Mouse (Mus musculus): Measurements from ENCODE around the gene Mtch2.

Gene Mtch2

DNA sequence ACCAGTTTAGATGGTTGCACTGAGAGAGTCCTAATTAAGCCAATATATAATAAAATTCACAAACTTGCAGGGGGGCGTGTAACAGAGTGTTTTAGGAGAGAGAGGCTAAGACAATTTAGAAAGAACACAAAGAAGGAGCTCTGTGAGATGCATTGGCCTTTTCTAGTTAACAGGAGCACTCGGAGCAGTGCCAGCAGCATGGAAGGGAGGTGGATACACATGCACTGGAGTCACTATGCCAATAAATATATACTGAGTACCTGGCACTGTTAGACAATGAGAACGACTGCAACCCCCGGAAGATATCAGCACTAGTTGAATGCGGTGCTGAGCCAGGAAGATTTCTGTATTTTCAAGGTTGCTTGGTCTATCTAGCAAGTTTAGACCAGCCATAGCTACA lies 2.7 kb upstream of the Mtch2 start:
- Histone ChIP-seq H3K27me3 (ENCODE audit: control insufficient read depth, insufficient read depth, low read length, poor library complexity, severe bottlenecking) (no peaks in the 10 kb centered on the region), H3K36me3 (ENCODE audit: control insufficient read depth, insufficient read depth, low read length, poor library complexity, severe bottlenecking) (no peaks in the 10 kb centered on the region)
- no peak for DNase-seq (ENCODE audit: low read depth, low spot score)

DNA sequence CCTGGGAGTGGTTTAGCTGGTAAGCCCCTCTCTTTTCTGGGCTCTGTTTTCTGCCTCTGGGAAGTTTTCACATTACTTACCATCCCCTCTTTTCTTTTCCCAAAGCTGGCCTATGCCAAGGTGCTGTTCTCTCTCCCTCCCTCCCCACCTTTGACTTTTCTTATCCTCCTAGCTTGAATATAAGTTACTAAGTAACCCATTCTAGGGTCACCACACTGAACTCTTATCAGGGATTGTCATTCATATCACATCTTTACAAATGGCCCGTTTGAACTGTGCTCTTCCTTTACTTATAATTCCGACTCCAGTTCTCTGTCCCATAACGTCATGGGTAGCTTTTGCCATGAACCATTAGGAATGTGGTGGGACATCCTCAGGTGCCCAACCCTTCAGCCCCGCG lies 1.7 kb upstream of the Mtch2 start:
- no peak for DNase-seq (ENCODE audit: low read depth, low spot score)
- H3K36me3 ChIP-seq (ENCODE audit: control insufficient read depth, insufficient read depth, low read length, poor library complexity, severe bottlenecking): no peaks in the 10 kb centered on the region
- H3K27me3 ChIP-seq (ENCODE audit: control insufficient read depth, insufficient read depth, low read length, poor library complexity, severe bottlenecking): no peaks in the 10 kb centered on the region

DNA sequence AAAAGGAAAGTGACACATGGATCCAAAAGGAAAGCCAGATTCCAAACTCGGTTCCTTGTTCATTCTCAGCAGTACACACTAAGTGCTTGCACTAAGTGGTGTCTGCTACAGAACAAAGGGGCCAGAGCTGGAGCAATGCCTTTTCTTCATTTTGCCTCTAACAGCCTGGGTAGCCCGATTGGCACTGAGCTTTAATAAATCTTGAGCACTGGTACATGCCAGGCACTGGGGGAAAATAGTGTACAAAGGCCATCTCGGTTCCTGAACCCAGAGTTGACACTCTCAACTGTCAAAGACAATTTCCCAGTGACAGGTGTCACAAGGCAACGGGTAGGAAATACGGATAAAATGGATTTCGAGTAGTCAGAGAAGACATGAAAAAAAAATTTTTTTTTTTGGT lies 784 bp upstream of the Mtch2 start:
- no peaks in the 10 kb centered on the region for H3K27me3 ChIP-seq (ENCODE audit: control insufficient read depth, insufficient read depth, low read length, poor library complexity, severe bottlenecking)
- no peaks in the 10 kb centered on the region for H3K36me3 ChIP-seq (ENCODE audit: control insufficient read depth, insufficient read depth, low read length, poor library complexity, severe bottlenecking)
- peak; percentile 4 for DNase-seq (ENCODE audit: low read depth, low spot score)

DNA sequence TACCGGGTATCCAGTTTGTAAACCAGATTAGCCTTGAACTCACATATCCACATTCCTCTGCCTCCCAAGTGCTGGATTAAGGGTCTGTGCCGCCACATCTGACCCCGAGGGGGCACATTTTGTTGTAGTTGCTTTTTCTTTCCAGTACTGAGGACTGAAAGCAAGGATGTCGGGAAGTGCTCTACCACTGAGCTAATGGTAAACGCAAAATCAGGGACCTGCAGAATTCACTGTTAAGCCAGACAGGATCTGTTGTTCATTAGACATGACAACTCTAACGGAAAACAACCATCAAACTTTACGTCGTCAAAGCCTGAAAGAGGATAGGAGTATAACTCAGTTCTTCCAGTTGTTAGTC lies 379 bp upstream of the Mtch2 start:
- DNase-seq (ENCODE audit: low read depth, low spot score): no peak
- H3K27me3 ChIP-seq (ENCODE audit: control insufficient read depth, insufficient read depth, low read length, poor library complexity, severe bottlenecking): no peaks in the 10 kb centered on the region
- no peaks in the 10 kb centered on the region for H3K36me3 ChIP-seq (ENCODE audit: control insufficient read depth, insufficient read depth, low read length, poor library complexity, severe bottlenecking)

DNA sequence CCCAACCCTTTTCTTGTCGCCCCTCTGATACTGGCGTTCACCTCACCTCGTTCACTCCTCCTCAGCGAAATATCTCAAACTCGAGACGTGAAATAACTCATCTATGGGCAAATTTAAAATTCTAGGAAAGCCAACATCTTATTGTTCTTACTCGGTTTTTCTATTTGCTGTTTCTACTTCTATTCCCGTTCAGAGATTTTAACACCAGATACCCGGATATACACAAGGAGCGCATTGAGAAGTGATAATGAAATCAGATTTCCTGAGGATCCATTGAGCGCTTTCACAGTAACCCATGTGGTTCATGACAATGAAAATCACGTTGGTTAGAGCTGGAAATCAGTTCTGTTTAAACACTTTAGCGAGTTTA lies 711 bp downstream of the Mtch2 start:
- no peaks in the 10 kb centered on the region for H3K27me3 ChIP-seq (ENCODE audit: control insufficient read depth, insufficient read depth, low read length, poor library complexity, severe bottlenecking)
- 0 out of 2 replicates have a peak, but pooled peaks cover 3% of the 10 kb centered on the region for H3K36me3 ChIP-seq (ENCODE audit: control insufficient read depth, insufficient read depth, low read length, poor library complexity, severe bottlenecking)
- DNase-seq (ENCODE audit: low read depth, low spot score): peak; percentile 8

DNA sequence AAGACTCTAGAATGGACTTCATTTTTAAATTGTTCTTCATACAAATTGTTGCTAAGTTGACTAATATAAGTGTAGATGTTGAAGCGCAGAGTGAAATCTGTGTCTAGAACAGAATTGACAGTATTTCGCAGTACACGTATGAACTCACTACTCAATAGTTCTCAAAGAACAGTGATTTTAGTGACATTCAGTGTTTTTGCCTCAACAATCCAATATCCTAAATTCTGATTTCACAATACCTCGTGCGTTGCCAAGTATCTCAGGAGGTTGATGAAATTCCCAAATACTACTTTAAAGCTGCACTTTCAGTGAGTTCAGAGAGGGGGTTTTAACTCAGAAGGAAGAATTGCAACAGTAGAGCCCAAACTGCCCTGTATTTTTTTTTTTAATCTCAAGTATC lies 1.4 kb downstream of the Mtch2 start:
- H3K27me3 ChIP-seq (ENCODE audit: control insufficient read depth, insufficient read depth, low read length, poor library complexity, severe bottlenecking): no peaks in the 10 kb centered on the region
- H3K36me3 ChIP-seq (ENCODE audit: control insufficient read depth, insufficient read depth, low read length, poor library complexity, severe bottlenecking): peaks cover 6% of the 10 kb centered on the region; the same call in 1 of the 2 replicates
- DNase-seq (ENCODE audit: low read depth, low spot score): no peak

DNA sequence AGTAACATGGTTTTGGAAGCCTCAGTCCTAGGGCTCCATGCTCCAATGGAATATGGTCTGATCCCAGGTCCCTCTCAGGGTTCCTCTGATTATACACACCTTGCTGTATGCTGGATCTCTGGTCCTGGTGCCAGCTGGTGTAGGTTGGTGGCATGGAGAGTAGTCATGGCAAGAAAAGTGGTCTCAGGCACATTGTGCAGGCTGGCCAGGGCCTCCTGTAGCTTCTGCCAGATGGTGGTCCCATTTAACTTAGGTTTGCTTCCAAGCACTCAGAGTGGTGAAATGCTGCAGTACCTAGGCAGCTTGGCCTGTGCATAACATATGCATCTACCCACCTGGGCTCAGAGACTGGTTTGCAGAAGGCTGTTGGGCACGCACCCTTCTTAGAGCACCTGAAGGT lies 3.4 kb downstream of the Mtch2 start:
- no peak for DNase-seq (ENCODE audit: low read depth, low spot score)
- H3K36me3 ChIP-seq (ENCODE audit: control insufficient read depth, insufficient read depth, low read length, poor library complexity, severe bottlenecking): peaks cover 9% of the 10 kb centered on the region; the same call in 1 of the 2 replicates
- no peaks in the 10 kb centered on the region for H3K27me3 ChIP-seq (ENCODE audit: control insufficient read depth, insufficient read depth, low read length, poor library complexity, severe bottlenecking)

DNA sequence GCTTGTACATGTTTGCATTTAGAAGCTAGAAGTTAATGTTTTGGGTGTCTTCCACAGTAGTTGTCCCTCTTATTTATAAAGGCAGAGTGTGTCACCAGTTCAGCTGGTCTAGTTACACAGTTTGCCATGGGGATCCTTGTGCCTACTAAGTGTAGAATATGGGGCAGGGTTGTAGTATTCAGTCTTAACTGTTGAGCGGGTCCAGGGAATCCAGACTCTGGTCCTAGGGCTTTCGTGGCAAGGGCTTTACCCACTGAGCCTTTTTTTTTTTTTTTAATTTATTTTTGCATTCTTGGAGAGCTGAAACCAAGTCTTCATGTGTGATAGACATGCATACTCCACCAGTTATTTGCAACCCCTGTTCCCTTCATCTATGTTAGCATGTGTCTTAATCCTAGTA lies 14.5 kb downstream of the Mtch2 start:
- H3K36me3 ChIP-seq (ENCODE audit: control insufficient read depth, insufficient read depth, low read length, poor library complexity, severe bottlenecking): peaks cover 22% of the 10 kb centered on the region
- H3K27me3 ChIP-seq (ENCODE audit: control insufficient read depth, insufficient read depth, low read length, poor library complexity, severe bottlenecking): no peaks in the 10 kb centered on the region
- no peak for DNase-seq (ENCODE audit: low read depth, low spot score)

DNA sequence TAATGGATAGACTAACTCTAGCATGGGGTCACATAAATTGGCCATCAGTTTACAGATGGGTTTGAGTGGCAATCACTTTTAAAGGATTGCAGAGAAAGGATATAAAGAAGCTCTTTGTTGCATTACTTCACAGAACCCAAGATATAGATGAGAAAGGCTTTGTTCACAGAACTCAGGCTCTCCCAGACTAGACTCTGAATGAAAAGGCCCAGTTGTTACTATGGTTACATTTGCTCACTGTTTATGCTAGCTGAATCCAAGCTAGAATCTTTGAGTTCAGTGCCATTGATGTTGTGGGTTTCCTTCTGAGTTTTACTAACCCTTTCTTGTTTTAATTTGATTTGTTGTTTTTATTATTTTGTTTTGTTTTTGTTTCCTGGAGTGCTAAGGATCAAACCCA lies 17.2 kb downstream of the Mtch2 start:
- Histone ChIP-seq H3K36me3 (ENCODE audit: control insufficient read depth, insufficient read depth, low read length, poor library complexity, severe bottlenecking) (peaks cover 20% of the 10 kb centered on the region), H3K27me3 (ENCODE audit: control insufficient read depth, insufficient read depth, low read length, poor library complexity, severe bottlenecking) (no peaks in the 10 kb centered on the region)
- DNase-seq (ENCODE audit: low read depth, low spot score): no peak

DNA sequence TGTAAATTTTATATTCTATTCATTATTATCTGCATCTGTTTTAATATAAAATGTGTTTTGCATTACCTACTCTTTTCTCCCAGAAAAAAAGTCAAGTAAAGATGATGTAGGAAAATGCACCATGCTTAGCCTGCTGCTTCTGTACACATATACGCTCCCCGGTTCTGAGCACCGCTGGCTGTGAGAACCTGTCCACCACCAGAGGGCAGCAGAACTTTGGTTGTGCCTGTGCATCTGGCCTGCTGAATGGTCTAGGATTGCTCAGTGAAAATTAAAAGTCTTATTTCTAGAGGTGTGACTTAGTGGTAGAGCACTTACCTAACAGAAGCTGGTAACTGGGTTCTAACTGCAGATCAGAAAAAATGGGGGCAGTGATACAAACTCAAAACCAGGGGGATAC lies 19.6 kb downstream of the Mtch2 start:
- DNase-seq (ENCODE audit: low read depth, low spot score): peak; percentile 81
- H3K36me3 ChIP-seq (ENCODE audit: control insufficient read depth, insufficient read depth, low read length, poor library complexity, severe bottlenecking): peaks cover 8% of the 10 kb centered on the region
- H3K27me3 ChIP-seq (ENCODE audit: control insufficient read depth, insufficient read depth, low read length, poor library complexity, severe bottlenecking): no peaks in the 10 kb centered on the region

DNA sequence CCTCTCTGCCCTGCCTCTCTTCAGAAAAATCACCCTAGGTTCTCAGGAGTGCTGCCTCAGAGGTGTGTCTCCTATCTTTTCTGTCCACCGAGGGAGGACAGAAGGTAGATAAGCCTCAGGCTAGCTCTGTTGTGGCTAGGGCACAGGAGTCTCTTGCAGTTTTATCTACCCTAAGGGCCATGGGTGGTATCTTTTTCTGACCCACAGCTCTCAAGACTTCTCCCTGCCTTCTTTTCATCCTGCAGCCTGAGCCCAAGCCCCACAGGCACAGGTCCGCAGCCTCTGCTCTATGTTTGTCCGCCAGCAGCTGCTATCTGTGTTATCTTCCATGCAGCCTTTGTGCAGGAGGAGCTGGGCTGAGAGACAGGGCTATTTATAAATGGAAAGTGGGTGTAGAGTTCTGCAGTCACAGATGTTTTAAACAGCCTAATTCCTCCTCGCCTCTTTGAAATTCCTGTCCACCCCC lies 23.2 kb downstream of the Mtch2 start:
- no peaks in the 10 kb centered on the region for H3K27me3 ChIP-seq (ENCODE audit: control insufficient read depth, insufficient read depth, low read length, poor library complexity, severe bottlenecking)
- DNase-seq (ENCODE audit: low read depth, low spot score): no peak
- H3K36me3 ChIP-seq (ENCODE audit: control insufficient read depth, insufficient read depth, low read length, poor library complexity, severe bottlenecking): peaks cover 4% of the 10 kb centered on the region

DNA sequence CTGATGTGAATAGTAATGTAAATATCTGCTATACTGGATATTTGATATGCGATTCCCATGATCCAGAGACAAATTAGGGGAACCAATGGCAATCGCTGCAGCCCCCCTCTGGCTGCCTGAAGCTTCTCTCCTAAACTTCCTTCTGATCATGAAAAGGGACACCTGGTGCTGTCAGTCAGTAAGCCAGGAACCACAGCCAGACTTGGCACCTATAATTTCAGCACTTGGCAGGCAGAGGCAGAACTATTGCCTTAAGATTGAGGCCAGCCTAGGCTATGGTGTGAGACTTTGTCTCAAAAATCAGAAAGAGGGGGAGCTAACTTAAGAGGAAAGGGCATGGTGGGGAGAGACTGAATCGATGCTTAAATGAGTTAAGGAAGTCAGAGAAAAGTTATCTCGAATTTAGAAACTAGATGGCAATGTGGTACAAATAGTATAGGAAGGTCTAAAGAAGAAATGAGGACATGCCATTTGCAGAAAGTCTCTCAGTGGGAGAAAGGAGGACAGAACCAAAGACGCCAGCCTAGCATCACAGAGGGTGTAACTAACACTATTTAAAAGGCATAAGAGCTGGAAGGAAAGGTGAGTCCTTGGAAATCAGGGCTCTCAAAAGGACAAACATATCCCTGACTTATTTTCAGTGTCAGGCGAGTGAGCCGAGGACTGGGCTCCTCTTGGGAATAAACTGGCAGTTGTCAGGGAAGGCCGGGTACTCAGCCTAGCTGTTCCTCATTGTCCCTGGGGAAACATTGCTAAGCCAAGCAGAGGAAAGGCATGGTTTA lies 24.4 kb downstream of the Mtch2 start:
- Histone ChIP-seq H3K36me3 (ENCODE audit: control insufficient read depth, insufficient read depth, low read length, poor library complexity, severe bottlenecking) (no peaks in the 10 kb centered on the region; the same call in 1 of the 2 replicates), H3K27me3 (ENCODE audit: control insufficient read depth, insufficient read depth, low read length, poor library complexity, severe bottlenecking) (no peaks in the 10 kb centered on the region)
- no peak for DNase-seq (ENCODE audit: low read depth, low spot score)

DNA sequence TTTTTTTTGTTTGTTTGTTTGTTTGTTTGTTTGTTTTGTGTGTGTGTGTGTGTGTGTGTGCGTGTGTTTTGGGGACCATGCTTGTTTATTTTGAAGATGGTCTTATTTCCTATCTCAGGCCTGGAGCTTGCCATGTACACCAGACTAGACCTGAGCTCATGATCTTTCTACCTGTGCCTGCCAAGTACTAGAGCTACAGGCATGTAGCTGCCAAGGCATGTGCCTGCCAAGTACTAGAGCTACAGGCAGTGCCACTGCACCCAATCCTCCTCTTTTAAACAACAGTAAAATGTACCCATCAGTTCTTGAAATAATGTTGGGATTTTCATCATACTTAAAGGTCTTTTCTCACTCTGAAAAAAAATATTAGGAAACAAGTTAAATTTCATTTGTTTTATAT lies 27.1 kb downstream of the Mtch2 start:
- no peaks in the 10 kb centered on the region for H3K36me3 ChIP-seq (ENCODE audit: control insufficient read depth, insufficient read depth, low read length, poor library complexity, severe bottlenecking)
- H3K27me3 ChIP-seq (ENCODE audit: control insufficient read depth, insufficient read depth, low read length, poor library complexity, severe bottlenecking): no peaks in the 10 kb centered on the region
- DNase-seq (ENCODE audit: low read depth, low spot score): no peak

DNA sequence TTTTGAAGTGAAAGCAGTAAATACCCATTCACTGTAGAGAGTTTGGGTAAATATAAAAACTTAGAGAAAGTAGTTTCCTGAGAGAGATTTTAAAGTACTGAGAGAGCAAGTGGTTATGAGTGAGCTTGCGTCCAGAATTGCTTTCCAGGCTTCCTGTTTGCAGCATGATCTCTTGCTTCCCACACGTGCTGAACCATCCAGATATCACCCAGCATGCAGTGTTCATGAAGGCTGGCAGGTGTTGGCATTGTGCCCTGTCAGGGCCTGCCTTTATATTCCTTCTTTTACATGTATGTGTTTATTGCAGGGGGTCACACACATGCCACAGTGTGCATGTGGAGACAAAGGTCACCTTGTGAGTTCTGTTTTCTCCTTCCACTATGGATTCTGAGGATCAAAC lies 28.3 kb downstream of the Mtch2 start:
- Histone ChIP-seq H3K27me3 (ENCODE audit: control insufficient read depth, insufficient read depth, low read length, poor library complexity, severe bottlenecking) (no peaks in the 10 kb centered on the region), H3K36me3 (ENCODE audit: control insufficient read depth, insufficient read depth, low read length, poor library complexity, severe bottlenecking) (no peaks in the 10 kb centered on the region)
- no peak for DNase-seq (ENCODE audit: low read depth, low spot score)

DNA sequence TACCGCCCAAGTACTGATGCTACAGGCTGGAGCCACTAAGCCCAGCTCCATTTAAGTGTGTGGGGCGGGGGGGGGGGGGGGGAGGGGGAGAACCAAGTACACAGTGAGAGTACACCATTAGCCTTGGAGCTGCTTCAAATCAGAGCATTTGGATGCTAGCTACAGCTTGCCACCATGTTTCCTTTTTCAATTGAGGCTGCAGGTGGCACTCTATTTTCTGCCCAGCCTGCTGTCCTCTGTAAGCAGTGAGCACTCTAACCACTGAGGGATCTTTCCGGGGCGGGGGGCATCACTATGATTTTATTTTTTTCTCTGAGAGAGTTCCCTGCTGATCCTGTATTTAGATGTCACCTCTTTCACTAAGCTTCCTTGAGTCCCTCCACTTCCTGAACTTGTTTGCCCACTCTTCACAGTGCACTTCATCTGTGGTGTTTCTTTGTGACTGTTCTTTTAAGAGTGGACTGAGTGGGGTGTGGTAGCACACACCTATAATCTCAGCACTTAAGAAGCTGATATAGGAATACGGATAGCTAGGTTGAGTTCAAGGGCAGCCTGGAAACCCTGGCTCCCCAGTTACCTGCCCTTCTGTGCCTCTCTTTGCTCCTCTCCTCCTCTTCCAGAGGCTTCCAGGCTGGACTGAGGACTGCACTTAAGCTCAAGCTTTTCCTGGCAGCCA lies 30.8 kb downstream of the Mtch2 start:
- no peak for DNase-seq (ENCODE audit: low read depth, low spot score)
- H3K27me3 ChIP-seq (ENCODE audit: control insufficient read depth, insufficient read depth, low read length, poor library complexity, severe bottlenecking): no peaks in the 10 kb centered on the region
- no peaks in the 10 kb centered on the region for H3K36me3 ChIP-seq (ENCODE audit: control insufficient read depth, insufficient read depth, low read length, poor library complexity, severe bottlenecking)
